8 mouse cellular contexts compared by ENCODE assay signal in genomic region chr3:102275256-102276022, GRCm38 (mm10).
DNase-seq lines count a peak whose midpoint lies in the region.
"Had no signal": no experiment of that assay in that cellular context is flagged by ENCODE, and none has a peak within 500 bp of the region (broad histone marks: within the 10 kb centered on the region; RNA-seq: fewer than 3 reads in every experiment).

No protein-coding gene starts in this region.

- DNase-seq in 3T3-L1 (ENCODE audit: low read depth, low spot score), result peak; percentile 88
- peak; percentile 61 for DNase-seq in adipocyte (ENCODE audit: low spot score)
- peak; percentile 46 for DNase-seq in heart, postnatal 25 days (ENCODE audit: low spot score)
- peak; percentile 56 for DNase-seq in lung, postnatal 10 days
- DNase-seq in embryo, embryonic 11 days, result no peak
- DNase-seq in spleen, adult 12 weeks (ENCODE audit: low spot score), result no peak
- no peak for DNase-seq in cerebellum, postnatal 14 days
- DNase-seq: liver, embryonic 13.5 days had no signal

- intact Hi-C loops in heart, postnatal 25 days (cut with DNase I), result no loop called here

Comparison
In these comparisons a context has a peak if more than half of its experiments do, and no peak if none do; other contexts are left out.
1. DNase-seq: peak in 3T3-L1 (single experiment), adipocyte (single experiment), heart, postnatal 25 days (single experiment) and lung, postnatal 10 days (single experiment); none in embryo, embryonic 11 days (single experiment), spleen, adult 12 weeks (single experiment) and cerebellum, postnatal 14 days (0 of 2).